Mouse (Mus musculus) liver, embryonic 13.5 days (tissue): ENCODE measurements at regions not wholly inside any gene's neighbourhood (a gene's known extent, or its start where the extent isn't known, plus 50 kb on each side); places are given as distances from the start of the nearest gene placed in this dataset.

Experiments used
- ATAC-seq: fragments of 200-750 bp; cut with Nextera tagmentation; 2 replicates; pipeline ENCODE4 v1.8.0; 2017; ENCODE audit warnings: low read depth, mild to moderate bottlenecking, moderate number of reproducible peaks, moderate library complexity
- DNase-seq: peaks from one replicate; pipeline ENCODE4 v3.0.0; 2022
- H3K27ac ChIP-seq: fragments of 300-500 bp; sonication (generic); 2 replicates; pipeline ENCODE4 v1.5.1; 2015; ENCODE audit warnings: moderate library complexity, mild to moderate bottlenecking, inconsistent platforms
- H3K27me3 ChIP-seq: fragments of 300-500 bp; sonication (generic); 2 replicates; pipeline ENCODE4 v1.6.1; 2015; ENCODE audit warnings: mild to moderate bottlenecking, inconsistent platforms
- H3K36me3 ChIP-seq: fragments of 300-500 bp; sonication (generic); 2 replicates; pipeline ENCODE4 v1.6.1; 2015; ENCODE audit warnings: mild to moderate bottlenecking, inconsistent platforms
- H3K4me1 ChIP-seq: fragments of 300-500 bp; sonication (generic); replicated peaks from 2 replicates; pipeline ENCODE4 v1.6.1; 2015; ENCODE audit warnings: inconsistent platforms
- H3K4me2 ChIP-seq: fragments of 300-500 bp; sonication (generic); 2 replicates; pipeline ENCODE4 v1.6.1; 2015; ENCODE audit warnings: inconsistent platforms, mild to moderate bottlenecking, moderate library complexity
- H3K4me3 ChIP-seq: fragments of 300-500 bp; sonication (generic); replicated peaks from 2 replicates; pipeline ENCODE4 v1.5.1; 2015; ENCODE audit warnings: mild to moderate bottlenecking, inconsistent platforms
- H3K9ac ChIP-seq: fragments of 300-500 bp; sonication (generic); 2 replicates; pipeline ENCODE4 v1.6.1; 2015; ENCODE audit warnings: mild to moderate bottlenecking, inconsistent platforms
- H3K9me3 ChIP-seq: fragments of 300-500 bp; sonication (generic); replicated peaks from 2 replicates; pipeline ENCODE4 v1.6.1; 2016; ENCODE audit warnings: inconsistent platforms
- WGBS: fragments of 180-500 bp; shearing (Covaris S2); methylation state at CpG from one replicate; pipeline ENCODE4 v1.1.7; 2015; ENCODE audit not compliant: insufficient replicate concordance; 5-methylcytosine and 5-hydroxymethylcytosine counted together

DNA sequence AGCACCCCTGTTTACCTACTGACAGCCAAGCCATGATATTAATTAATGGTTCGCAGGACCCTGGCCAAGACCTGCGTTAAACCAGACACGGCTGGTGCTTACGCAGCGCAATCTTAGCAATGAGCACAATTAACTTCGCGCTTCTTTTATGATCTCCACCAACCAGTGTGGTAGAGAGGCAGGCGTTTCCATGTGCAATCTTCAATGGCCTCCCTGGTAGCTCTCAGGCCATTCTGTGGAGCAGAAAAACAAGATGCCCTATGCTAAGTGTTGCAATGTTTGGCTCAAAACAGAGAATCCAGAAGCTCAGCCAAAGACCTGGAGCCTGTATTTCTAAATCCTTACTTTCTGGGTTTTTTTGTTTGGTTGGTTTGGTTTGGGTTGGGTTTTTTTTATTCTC, 186.9 kb upstream of the 4930412O13Rik start:
- H3K4me3 ChIP-seq, result no peak overlapping the region
- ATAC-seq, result no peak
- 84% methylated on average over 8 of the region's 8 CpGs for WGBS

DNA sequence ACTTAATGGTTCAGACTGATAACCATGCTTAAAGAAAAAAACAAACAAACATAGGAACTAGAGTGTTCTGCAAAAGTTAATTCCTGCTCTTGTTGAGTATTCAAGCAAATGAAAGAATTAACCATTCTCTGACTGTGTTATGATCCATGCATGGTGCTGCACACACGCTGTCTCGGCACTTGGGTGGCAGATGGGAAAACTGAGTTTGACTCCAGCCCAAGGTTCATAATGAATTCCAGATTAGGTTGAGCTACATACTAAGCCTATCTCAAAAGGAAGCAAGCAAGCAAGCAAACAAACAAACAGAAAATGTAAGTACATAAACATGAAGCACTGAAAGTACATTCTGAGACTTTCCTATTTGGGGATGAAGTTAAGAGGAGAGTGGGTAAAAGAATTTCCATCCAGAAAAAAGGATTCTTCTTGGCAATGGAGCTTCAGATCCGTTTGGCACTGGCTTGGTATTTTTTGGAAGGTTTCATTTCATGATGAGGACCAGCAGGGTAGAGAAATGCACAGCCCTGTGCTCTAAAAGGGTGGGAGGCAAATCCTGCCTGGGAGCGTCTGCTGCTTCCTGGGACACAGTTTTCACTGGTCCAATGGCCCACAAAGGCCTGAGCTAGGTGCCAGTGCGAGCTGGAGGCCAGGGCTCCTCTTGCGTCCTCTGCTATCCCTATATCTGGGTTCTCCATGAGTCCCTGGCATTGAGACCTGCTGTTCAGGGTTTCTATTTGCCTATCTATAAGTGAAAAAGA, 183.3 kb upstream of the 4930412O13Rik start:
- Histone ChIP-seq H3K4me3 (no peak overlapping the region), H3K4me1 (no peaks in the 10 kb centered on the region), H3K36me3 (no peaks in the 10 kb centered on the region), H3K27me3 (no peaks in the 10 kb centered on the region), H3K27ac (no peak overlapping the region), H3K4me2 (no peak overlapping the region), H3K9me3 (no peaks in the 10 kb centered on the region), H3K9ac (no peak overlapping the region)
- DNase-seq (no peak), ATAC-seq (no peak)
- WGBS, result 59% methylated on average over 6 of the region's 6 CpGs

More for the DNA sequence above, 186.9 kb upstream of the 4930412O13Rik start:
- H3K27me3 ChIP-seq, result no peaks in the 10 kb centered on the region
- no peaks in the 10 kb centered on the region for H3K36me3 ChIP-seq
- no peak overlapping the region for H3K27ac ChIP-seq
- no peak overlapping the region for H3K9ac ChIP-seq
- no peak for DNase-seq
- H3K4me1 ChIP-seq, result no peaks in the 10 kb centered on the region
- H3K4me2 ChIP-seq, result no peak overlapping the region
- H3K9me3 ChIP-seq, result no peaks in the 10 kb centered on the region

DNA sequence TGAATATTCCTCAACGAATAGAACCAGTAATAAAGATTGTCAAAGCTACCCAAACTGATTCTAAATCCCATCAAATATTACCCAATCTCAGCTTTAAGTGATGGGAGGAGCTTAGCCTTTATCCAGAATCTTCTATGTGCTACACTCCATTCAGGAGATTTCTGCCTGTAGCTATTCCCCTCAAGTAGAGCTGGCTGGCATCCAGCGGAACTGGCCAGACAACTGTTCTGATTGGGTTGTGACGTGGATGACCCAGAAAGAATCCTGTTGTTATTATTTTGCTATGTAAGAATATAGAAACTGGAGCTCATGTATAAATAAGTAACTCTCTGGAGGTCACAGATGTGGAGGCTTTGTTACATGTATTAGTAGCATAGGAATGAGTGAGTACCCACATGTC, 176.8 kb upstream of the 4930412O13Rik start:
- 67% methylated on average over 3 of the region's 3 CpGs for WGBS
- H3K27ac ChIP-seq, result no peak overlapping the region
- no peaks in the 10 kb centered on the region for H3K9me3 ChIP-seq
- H3K4me2 ChIP-seq, result no peak overlapping the region
- DNase-seq, result no peak
- no peak overlapping the region for H3K4me3 ChIP-seq
- no peaks in the 10 kb centered on the region for H3K27me3 ChIP-seq
- H3K36me3 ChIP-seq, result no peaks in the 10 kb centered on the region
- H3K9ac ChIP-seq, result no peak overlapping the region
- H3K4me1 ChIP-seq, result no peaks in the 10 kb centered on the region
- ATAC-seq, result no peak

DNA sequence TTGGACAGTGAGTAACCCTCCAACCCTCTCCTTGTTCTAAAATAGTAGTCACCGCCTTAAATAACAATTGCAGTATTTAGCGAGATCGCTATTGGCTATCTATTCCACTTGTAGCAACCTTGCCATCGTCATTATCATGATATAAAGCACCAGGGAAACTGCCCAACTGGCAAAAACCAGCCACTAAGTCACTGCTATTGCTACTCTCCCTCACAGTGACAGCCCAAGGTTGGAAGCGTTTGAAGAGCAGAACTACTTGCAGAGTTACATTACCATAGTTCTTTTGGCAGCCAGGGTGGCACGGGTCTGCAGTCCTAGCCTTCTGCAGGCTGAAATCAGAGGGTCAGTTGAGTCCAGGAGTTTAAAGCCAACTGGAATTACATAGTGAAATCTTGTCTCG, 171.6 kb upstream of the 4930412O13Rik start:
- no peaks in the 10 kb centered on the region for H3K4me1 ChIP-seq
- no peak overlapping the region for H3K27ac ChIP-seq
- H3K9me3 ChIP-seq, result no peaks in the 10 kb centered on the region
- H3K36me3 ChIP-seq, result no peaks in the 10 kb centered on the region
- no peak for DNase-seq
- no peak overlapping the region for H3K4me3 ChIP-seq
- no peak for ATAC-seq
- H3K9ac ChIP-seq, result no peak overlapping the region
- no peaks in the 10 kb centered on the region for H3K27me3 ChIP-seq
- 59% methylated on average over 7 of the region's 7 CpGs for WGBS
- H3K4me2 ChIP-seq, result no peak overlapping the region

DNA sequence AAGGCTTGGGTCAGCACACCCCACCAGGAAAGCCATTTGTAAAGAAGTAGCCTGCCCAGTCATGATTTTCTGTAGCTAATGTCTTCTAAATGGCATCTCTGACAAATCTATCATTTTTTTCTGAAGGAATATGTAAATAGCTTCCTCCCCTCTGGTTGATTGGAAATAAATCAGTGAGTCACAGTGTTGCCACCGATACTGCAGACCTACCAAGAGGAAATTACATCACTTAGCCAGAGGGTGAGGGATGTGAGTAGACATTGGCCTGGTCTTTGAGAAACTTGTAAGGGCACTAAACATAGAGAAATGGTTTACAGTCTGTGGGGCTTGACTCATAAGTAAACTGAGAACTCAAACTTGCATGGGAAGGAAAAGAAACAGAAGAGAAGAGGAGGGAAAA, 163.1 kb upstream of the 4930412O13Rik start:
- ATAC-seq, result no peak
- 18% methylated on average over 1 of the region's 1 CpGs for WGBS

DNA sequence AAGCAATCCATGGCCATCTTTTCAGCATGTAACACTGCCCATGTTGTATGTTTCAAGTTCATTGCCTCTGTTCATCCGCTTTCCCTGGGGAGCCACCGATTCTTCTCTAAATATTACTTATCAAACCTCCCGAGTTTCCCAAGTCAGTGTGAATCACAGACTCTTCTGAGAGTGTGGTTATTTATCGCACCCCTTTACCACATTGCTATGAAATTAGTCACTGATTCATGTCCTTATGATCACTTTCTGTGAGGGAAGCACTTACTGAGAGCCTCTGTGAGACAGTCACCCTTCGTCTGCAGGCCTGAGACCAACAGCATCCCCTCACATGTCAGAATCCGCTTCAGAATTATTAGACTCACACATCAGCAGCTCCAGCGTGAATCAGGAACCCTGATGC, 147.8 kb upstream of the 4930412O13Rik start:
- H3K9me3 ChIP-seq, result no peaks in the 10 kb centered on the region
- no peaks in the 10 kb centered on the region for H3K27me3 ChIP-seq
- no peak overlapping the region for H3K27ac ChIP-seq
- H3K9ac ChIP-seq, result no peak overlapping the region
- ATAC-seq, result no peak
- 65% methylated on average over 7 of the region's 7 CpGs for WGBS
- no peak overlapping the region for H3K4me3 ChIP-seq
- no peaks in the 10 kb centered on the region for H3K4me1 ChIP-seq
- no peak overlapping the region for H3K4me2 ChIP-seq
- DNase-seq, result no peak
- H3K36me3 ChIP-seq, result no peaks in the 10 kb centered on the region

More for the DNA sequence above, 163.1 kb upstream of the 4930412O13Rik start:
- no peaks in the 10 kb centered on the region for H3K4me1 ChIP-seq
- H3K9me3 ChIP-seq, result no peaks in the 10 kb centered on the region
- H3K36me3 ChIP-seq, result no peaks in the 10 kb centered on the region
- no peak overlapping the region for H3K27ac ChIP-seq
- H3K9ac ChIP-seq, result no peak overlapping the region
- H3K4me3 ChIP-seq, result no peak overlapping the region
- no peak overlapping the region for H3K4me2 ChIP-seq
- DNase-seq, result no peak
- no peaks in the 10 kb centered on the region for H3K27me3 ChIP-seq

DNA sequence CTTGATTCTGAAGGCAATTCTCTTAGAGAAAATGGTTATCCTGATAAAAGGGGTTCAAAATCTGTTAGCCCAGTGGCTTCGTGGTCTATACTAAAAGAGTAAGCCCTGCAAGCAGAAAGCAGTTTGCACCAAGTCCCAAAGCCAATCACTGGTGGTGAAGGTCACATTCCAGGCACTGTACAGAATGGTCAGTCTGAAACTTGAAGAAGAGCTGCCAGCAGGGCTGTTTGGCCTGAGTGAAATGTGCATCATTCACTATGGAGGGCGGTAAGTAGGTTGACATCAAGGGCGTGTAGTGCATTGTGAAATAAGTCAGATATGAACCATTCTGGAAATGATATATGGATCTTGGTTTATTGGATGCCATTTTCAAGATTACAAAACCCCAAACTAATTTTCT, 136.9 kb upstream of the 4930412O13Rik start:
- Histone ChIP-seq H3K4me1 (no peaks in the 10 kb centered on the region), H3K27me3 (no peaks in the 10 kb centered on the region), H3K9me3 (no peaks in the 10 kb centered on the region), H3K4me3 (no peak overlapping the region), H3K9ac (no peak overlapping the region), H3K27ac (no peak overlapping the region), H3K36me3 (no peaks in the 10 kb centered on the region), H3K4me2 (no peak overlapping the region)
- WGBS, result 57% methylated on average over 3 of the region's 3 CpGs
- no peak for ATAC-seq
- no peak for DNase-seq

DNA sequence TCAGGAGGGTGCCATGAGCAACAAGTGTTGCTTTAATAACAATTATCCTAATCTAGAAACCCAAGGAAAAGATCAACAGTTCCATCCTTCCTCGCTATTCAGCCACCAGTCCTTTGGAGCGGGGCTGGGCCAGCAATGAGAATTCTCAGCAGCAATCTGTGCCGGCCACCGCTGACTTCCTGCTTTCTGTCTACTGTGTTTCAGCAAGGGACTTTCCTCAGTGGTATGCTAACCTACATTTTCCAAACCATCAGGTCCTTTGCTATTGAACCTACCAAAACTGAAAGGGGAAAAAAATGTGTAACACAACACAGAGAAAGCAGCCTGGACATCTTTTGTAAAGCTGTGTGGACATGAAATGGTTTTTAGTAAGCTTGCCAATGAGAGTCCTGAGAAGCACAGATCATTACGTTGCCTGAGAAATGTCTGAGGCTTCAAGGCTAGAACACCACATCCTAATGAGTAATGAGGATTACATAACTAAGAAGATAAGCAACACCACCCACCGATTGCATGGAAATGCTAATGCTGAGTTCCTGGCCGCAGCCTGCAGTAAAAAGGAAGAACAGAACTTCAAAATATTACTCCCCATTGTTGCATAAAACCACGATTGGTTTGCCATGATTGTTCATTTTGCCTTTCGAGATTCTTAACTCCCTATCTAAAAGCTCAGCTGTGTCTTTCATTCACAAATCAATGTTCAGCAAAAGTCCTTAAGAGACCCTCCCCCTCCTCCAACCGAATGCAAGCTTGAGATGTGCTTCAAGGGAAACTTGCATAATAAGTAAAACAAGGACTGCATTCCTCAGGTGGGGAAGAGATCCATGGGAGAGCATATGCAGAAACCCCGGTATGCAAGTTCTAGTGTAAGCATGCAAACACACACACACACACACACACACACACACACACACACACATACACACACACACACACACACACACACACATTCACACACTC, 130.9 kb upstream of the 4930412O13Rik start:
- no peak overlapping the region for H3K4me3 ChIP-seq
- WGBS, result 21% methylated on average over 11 of the region's 11 CpGs
- H3K4me1 ChIP-seq, result no peaks in the 10 kb centered on the region
- DNase-seq (no peak), ATAC-seq (no peak)
- no peaks in the 10 kb centered on the region for H3K27me3 ChIP-seq
- H3K4me2 ChIP-seq, result no peak overlapping the region
- no peak overlapping the region for H3K9ac ChIP-seq
- H3K27ac ChIP-seq, result no peak overlapping the region
- H3K36me3 ChIP-seq, result no peaks in the 10 kb centered on the region
- H3K9me3 ChIP-seq, result no peaks in the 10 kb centered on the region

DNA sequence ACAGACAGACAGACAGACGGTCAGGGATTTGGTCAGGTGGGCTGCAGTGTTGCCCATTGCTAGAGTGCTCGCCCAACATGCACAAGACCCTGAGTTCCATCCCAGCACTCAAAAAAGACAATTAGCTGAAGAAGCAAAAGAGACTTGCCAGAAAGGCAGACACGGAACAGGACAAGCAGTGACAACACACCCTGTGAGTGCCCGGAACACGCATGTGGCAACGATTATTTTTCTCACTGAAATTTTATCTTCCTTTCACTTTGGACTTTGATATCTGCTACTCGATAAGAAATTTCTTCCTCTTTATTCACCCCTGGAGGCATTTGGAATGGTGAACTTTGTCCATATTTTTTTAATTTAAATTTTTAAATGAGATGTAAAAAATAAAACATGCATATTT, 127.4 kb upstream of the 4930412O13Rik start:
- no peaks in the 10 kb centered on the region for H3K9me3 ChIP-seq
- ATAC-seq, result no peak
- H3K27ac ChIP-seq, result no peak overlapping the region
- no peak overlapping the region for H3K4me3 ChIP-seq
- H3K4me2 ChIP-seq, result no peak overlapping the region
- DNase-seq, result no peak
- H3K9ac ChIP-seq, result no peak overlapping the region
- H3K36me3 ChIP-seq, result no peaks in the 10 kb centered on the region
- H3K27me3 ChIP-seq, result no peaks in the 10 kb centered on the region
- WGBS, result 69% methylated on average over 7 of the region's 7 CpGs
- no peaks in the 10 kb centered on the region for H3K4me1 ChIP-seq

DNA sequence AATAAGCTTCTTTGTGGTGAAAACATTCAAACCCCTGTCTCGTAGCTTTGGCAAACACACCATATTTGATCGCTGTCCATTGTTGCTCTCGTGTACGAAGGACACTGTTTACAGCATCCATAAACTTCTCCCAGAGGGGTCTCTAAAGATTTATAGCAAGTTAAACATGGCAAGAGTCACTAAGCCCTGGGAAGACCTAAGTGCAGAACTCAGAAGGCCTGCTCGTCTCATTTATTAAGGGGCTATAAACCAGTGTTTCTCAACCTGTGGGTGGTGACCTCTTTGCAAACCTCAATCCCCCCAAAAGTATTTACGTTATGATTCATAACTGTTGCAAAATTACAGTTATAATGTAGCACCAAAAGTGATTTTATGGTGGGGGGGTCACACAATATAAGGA, 126.9 kb upstream of the 4930412O13Rik start:
- Histone ChIP-seq H3K27me3 (no peaks in the 10 kb centered on the region), H3K4me3 (no peak overlapping the region), H3K36me3 (no peaks in the 10 kb centered on the region), H3K27ac (no peak overlapping the region), H3K9me3 (no peaks in the 10 kb centered on the region), H3K4me1 (no peaks in the 10 kb centered on the region), H3K9ac (no peak overlapping the region), H3K4me2 (no peak overlapping the region)
- ATAC-seq, result no peak
- 67% methylated on average over 6 of the region's 6 CpGs for WGBS
- DNase-seq, result no peak

DNA sequence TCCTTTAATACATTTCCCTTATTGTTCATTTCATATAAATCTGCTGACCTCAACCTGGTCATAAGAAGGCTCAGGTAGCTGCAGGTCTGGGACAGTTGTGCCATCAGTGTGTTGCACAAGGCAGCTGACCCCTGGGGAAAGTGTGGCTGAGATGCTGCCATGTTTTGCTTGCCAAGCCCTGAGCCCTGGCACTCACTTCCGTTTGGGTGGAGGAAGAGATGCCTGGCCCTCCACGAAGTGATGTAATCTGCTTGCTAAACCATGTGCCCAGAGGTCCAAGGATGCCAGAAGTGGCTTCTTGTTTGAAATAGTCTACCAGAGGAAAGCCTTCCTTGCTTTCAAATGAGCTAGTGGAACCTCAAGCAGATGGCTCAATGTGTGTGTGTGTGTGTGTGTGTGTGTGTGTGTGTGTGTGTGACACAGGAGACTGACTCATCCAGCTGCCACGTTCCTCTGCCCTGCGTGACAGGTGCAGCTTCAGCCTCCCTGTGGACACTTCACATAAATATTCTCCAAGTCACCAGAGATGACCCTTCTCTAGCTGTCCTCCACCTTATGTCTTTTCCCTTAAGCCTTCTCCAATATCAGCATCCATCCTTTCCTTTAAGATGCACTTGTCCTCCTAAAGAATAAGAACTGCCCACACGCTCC, 123.2 kb upstream of the 4930412O13Rik start:
- no peak overlapping the region for H3K4me3 ChIP-seq
- DNase-seq, result no peak
- H3K36me3 ChIP-seq, result no peaks in the 10 kb centered on the region
- H3K9me3 ChIP-seq, result no peaks in the 10 kb centered on the region
- H3K27me3 ChIP-seq, result no peaks in the 10 kb centered on the region
- H3K27ac ChIP-seq, result no peak overlapping the region
- H3K4me2 ChIP-seq, result no peak overlapping the region
- no peaks in the 10 kb centered on the region for H3K4me1 ChIP-seq
- H3K9ac ChIP-seq, result no peak overlapping the region
- ATAC-seq, result no peak
- 52% methylated on average over 5 of the region's 5 CpGs for WGBS
